9 mouse cellular contexts compared by ENCODE assay signal in genomic region chr11:30799496-30799895, GRCm38 (mm10). TPM values are rescaled to one million over a fixed set of nuclear protein-coding genes. Genes with fewer than 3 reads are reported as not detected.
DNase-seq lines count a peak whose midpoint lies in the region; ATAC-seq lines count a peak whose summit lies in the region.
"Had no signal": no experiment of that assay in that cellular context is flagged by ENCODE, and none has a peak within 500 bp of the region (broad histone marks: within the 10 kb centered on the region; RNA-seq: fewer than 3 reads in every experiment).

No protein-coding gene starts in this region.

- no peaks in the 10 kb centered on the region for H3K36me3 ChIP-seq in neural tube, embryonic 11.5 days (ENCODE audit: control insufficient read depth, insufficient read depth, low read length)
- H3K36me3 ChIP-seq in midbrain, embryonic 15.5 days (replicated peaks): no peaks in the 10 kb centered on the region

- H3K27ac ChIP-seq in neural tube, embryonic 11.5 days (ENCODE audit: low read depth, low read length): no peak overlapping the region
- no peak overlapping the region for H3K27ac ChIP-seq in midbrain, embryonic 15.5 days
- H3K27ac ChIP-seq: limb, embryonic 12.5 days had no signal

- no peak overlapping the region for H3K9ac ChIP-seq in neural tube, embryonic 11.5 days (ENCODE audit: low read length)
- no peak overlapping the region for H3K9ac ChIP-seq in midbrain, embryonic 15.5 days
- H3K9ac ChIP-seq: limb, embryonic 12.5 days had no signal

- no peaks in the 10 kb centered on the region for H3K4me1 ChIP-seq in neural tube, embryonic 11.5 days (ENCODE audit: control insufficient read depth, insufficient read depth, low read length)
- no peaks in the 10 kb centered on the region for H3K4me1 ChIP-seq in midbrain, embryonic 15.5 days
- H3K4me1 ChIP-seq: limb, embryonic 12.5 days had no signal

- H3K4me2 ChIP-seq in neural tube, embryonic 11.5 days (ENCODE audit: low read depth): no peak overlapping the region
- no peak overlapping the region for H3K4me2 ChIP-seq in midbrain, embryonic 15.5 days
- H3K4me2 ChIP-seq: limb, embryonic 12.5 days had no signal

- WGBS in neural tube, embryonic 11.5 days: 81% methylated on average over 1 of the region's 1 CpGs
- WGBS in midbrain, embryonic 15.5 days: 71% methylated on average over 1 of the region's 1 CpGs

- ATAC-seq in neural tube, embryonic 11.5 days (ENCODE audit: insufficient read depth, low FRiP score, low TSS enrichment): no peak
- ATAC-seq in midbrain, embryonic 15.5 days (replicated peaks): 0 out of 2 replicates have a peak, but pooled peaks have one; percentile 50

- DNase-seq in adrenal gland, adult 2 months: peak; percentile 53
- no peak for DNase-seq in adrenal gland, postnatal 4 days (ENCODE audit: low spot score in 2 of 2)
- peak; percentile 52 for DNase-seq in neural tube, embryonic 11.5 days (ENCODE audit: low spot score)
- DNase-seq in neural tube, embryonic 10.5 days (ENCODE audit: extremely low spot score, low spot score): no peak
- DNase-seq in embryo, embryonic 11.5 days (ENCODE audit: low read depth, low spot score): peak; percentile 17
- DNase-seq in kidney, adult 9 months: peak; percentile 71
- no peak for DNase-seq in layer of hippocampus, postnatal 14 days (ENCODE audit: low spot score in 2 of 2)

- H3K4me3 ChIP-seq in neural tube, embryonic 11.5 days (ENCODE audit: low read depth, low read length): no peak overlapping the region
- no peak overlapping the region for H3K4me3 ChIP-seq in midbrain, embryonic 15.5 days
- H3K4me3 ChIP-seq: limb, embryonic 12.5 days had no signal

- H3K9me3 ChIP-seq in neural tube, embryonic 11.5 days (ENCODE audit: control insufficient read depth, low read length): no peaks in the 10 kb centered on the region
- no peaks in the 10 kb centered on the region for H3K9me3 ChIP-seq in midbrain, embryonic 15.5 days
- H3K9me3 ChIP-seq: limb, embryonic 12.5 days had no signal

- no peaks in the 10 kb centered on the region for H3K27me3 ChIP-seq in neural tube, embryonic 11.5 days (ENCODE audit: control insufficient read depth, insufficient read depth, low read length)
- no peaks in the 10 kb centered on the region for H3K27me3 ChIP-seq in midbrain, embryonic 15.5 days (replicated peaks)
- H3K27me3 ChIP-seq: limb, embryonic 12.5 days had no signal

RNA-seq across cellular contexts. Expression of gene Psme4, which starts 28.0 kb away (rescaled TPM):
- 10 to 100 TPM; 52.1 to 65.0 TPM for total RNA-seq in adrenal gland, adult 2 months (2021)
- 3.2 and 3.7 TPM in 2 replicates for polyA plus RNA-seq in adrenal gland, adult 2 months (2012; rRNA removed)
- total RNA-seq in adrenal gland, postnatal 4 days (2021): 10 to 100 TPM; 64.5 to 70.9 TPM
- 34.2 and 39.2 TPM in 2 replicates for polyA plus RNA-seq in neural tube, embryonic 11.5 days (2014; fragmentation: Nextera tagmentation; extraction: Ambion mirVana)
- 14.6 and 17.2 TPM in 2 replicates for polyA plus RNA-seq in midbrain, embryonic 15.5 days (2015; fragmentation: Nextera tagmentation; extraction: Ambion mirVana)
- total RNA-seq in layer of hippocampus, postnatal 14 days (2021): 10 to 100 TPM; 50.9 to 52.3 TPM

Comparison
In these comparisons a context has a peak if more than half of its experiments do, and no peak if none do; other contexts are left out.
1. DNase-seq: peak in adrenal gland, adult 2 months (single experiment), neural tube, embryonic 11.5 days (single experiment), embryo, embryonic 11.5 days (single experiment) and kidney, adult 9 months (single experiment); none in adrenal gland, postnatal 4 days (0 of 2), neural tube, embryonic 10.5 days (single experiment) and layer of hippocampus, postnatal 14 days (0 of 2).